Mouse (Mus musculus): Measurements from ENCODE around the gene Gtf2i. TPM values are rescaled to one million over a fixed set of nuclear protein-coding genes. Genes with fewer than 3 reads are reported as not detected.

Gtf2i gene
- 71.0 and 84.1 TPM in 2 replicates for polyA plus RNA-seq (2015; fragmentation: Nextera tagmentation; extraction: Ambion mirVana)

DNA sequence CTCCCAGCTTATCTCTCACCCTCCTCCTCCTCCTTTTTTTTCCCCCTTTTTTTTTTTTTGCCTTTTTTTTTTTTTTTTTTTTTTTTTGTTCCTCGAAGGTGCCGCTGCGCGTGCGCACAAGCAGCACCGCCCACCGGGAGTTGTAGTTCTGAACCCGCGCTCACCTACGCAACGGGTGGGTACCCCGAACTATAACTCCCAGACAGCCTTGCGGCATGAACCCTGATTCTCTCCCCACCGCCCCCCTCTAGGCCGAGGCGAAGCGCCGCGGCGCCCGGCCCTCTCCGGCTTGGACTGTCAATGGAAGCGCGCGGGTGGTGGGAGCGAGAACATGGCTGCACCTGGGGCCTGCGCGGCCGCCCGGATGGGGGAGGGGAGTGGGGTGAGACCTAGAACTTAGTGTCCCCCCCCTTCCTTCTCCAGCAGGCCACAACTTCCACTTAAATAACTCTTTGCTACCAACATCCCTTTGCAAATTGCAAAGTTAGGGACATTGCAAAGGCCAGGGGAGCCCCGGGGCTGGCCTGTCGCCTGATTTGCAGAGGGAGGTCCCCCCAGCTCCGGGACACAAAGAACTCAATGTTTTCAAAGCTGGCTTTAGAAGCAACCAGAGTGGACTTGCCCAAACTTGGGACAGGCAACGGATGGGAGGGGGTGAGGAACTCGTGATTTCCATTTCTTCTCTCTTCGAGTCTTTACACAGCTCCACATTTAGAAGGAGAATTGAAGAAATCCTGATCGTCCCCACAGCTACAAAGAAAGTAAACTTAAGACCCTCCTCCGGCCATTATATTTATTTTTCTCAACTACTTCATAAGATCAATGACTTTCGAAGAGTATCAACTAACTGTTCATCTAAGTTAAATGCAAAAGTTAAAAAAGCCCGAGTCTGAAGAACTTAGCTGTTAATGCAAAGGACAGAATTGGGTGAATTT is at the start of gene Gtf2i:
Gtf2i (minus strand) TSS at position 73 of the 935 bp plus-strand sequence.

DNA sequence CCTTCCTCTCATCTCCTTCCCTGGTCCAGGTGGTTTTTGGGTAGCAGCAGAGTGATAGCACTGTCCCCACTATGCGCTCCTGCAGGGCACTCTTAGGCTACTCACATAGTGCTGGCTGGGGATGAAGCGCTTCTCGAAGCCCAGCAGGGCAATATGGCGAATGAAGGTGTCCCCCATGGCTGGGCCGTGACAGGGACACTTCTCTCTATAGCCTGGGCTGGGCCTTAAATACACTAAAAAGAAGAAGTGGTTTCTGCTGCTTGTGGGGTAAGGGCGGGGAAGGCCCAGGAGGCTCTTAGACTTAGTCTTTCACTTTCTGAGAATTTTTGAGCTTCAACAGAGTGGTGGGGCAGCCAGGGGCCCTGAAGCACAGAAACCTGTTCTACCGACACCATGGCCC is 85.2 kb downstream of the Gtf2i start, which contains the start of gene Ncf1:
Ncf1 (minus strand) TSS at position 235 of the 400 bp plus-strand sequence.

Small RNAs within 50 kb of the gene (microRNA-seq; reads per million reads assigned to microRNA genes)
- not detected for gene Mir3965

Other genes with a start within 250 kb of the Gtf2i start
- gene Castor2, start 215.0 kb downstream of the Gtf2i start, polyA plus RNA-seq (2015; fragmentation: Nextera tagmentation; extraction: Ambion mirVana): 3.0 and 3.5 TPM in 2 replicates
- gene Rcc1l, start 138.0 kb downstream of the Gtf2i start, polyA plus RNA-seq (2015; fragmentation: Nextera tagmentation; extraction: Ambion mirVana): 17.3 and 18.2 TPM in 2 replicates
- gene Gtf2ird2, start 130.7 kb downstream of the Gtf2i start, polyA plus RNA-seq (2015; fragmentation: Nextera tagmentation; extraction: Ambion mirVana): 4.9 and 5.4 TPM in 2 replicates
- gene Ncf1, start 85.1 kb downstream of the Gtf2i start, polyA plus RNA-seq (2015; fragmentation: Nextera tagmentation; extraction: Ambion mirVana): 19.6 and 38.4 TPM in 2 replicates
- gene Gtf2ird1, start 142.0 kb upstream of the Gtf2i start, polyA plus RNA-seq (2015; fragmentation: Nextera tagmentation; extraction: Ambion mirVana): 35.1 and 41.8 TPM in 2 replicates
- gene Clip2, start 237.7 kb upstream of the Gtf2i start, polyA plus RNA-seq (2015; fragmentation: Nextera tagmentation; extraction: Ambion mirVana): 1.4 and 1.6 TPM in 2 replicates
- gene Syna, start 245.4 kb upstream of the Gtf2i start, polyA plus RNA-seq (2015; fragmentation: Nextera tagmentation; extraction: Ambion mirVana): 0.16 and 0.23 TPM in 2 replicates